Comparison of ENCODE assay signal across 8 mouse cellular contexts in the genomic region with DNA sequence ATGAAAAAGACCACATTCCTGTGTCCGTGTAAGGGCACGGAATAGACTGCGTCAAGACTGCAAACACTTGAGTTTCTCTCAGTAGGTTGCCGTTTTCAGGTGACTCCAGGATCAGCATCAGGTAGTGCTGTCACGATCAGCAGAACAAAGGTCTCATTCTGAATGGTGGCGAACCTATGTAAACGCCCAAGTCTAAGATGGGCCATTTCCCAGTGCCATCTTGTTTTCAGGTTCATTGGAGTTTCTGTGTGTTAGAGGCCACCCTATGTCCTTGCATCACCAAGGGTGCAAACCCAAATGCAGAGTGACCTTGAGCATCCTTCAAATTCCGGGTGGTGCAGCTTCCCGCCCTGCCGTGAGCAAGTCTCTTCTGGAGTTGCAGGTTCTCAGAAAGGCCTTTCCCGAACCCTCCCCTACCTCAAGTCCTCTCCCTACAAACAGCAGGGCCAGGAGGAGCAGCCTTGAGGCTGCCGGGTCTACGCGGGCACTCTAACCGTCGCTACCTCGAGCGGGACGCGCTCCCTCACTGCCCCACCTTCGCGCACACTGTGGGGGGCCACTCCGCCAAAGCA. TPM values are rescaled to one million over a fixed set of nuclear protein-coding genes. Genes with fewer than 3 reads are reported as not detected.
DNase-seq lines count a peak whose midpoint lies in the region; ATAC-seq and TF ChIP-seq lines count a peak whose summit lies in the region.

A gene (plus strand): TSS at position 559 of the 572 bp plus-strand sequence.

- H3K27me3 ChIP-seq in CH12.LX (replicated peaks) = no peaks in the 10 kb centered on the region
- no peaks in the 10 kb centered on the region for H3K27me3 ChIP-seq in embryonic facial prominence, embryonic 14.5 days (replicated peaks; ENCODE audit: control insufficient read depth, insufficient read depth, low read length)
- H3K27me3 ChIP-seq in hindbrain, embryonic 12.5 days = no peaks in the 10 kb centered on the region
- peaks cover 33% of the 10 kb centered on the region for H3K27me3 ChIP-seq in liver, embryonic 14.5 days (ENCODE audit: control insufficient read depth, insufficient read depth, low read length)

- WGBS in embryonic facial prominence, embryonic 14.5 days = 23% methylated on average over 22 of the region's 23 CpGs
- 20% methylated on average over 23 of the region's 23 CpGs for WGBS in hindbrain, embryonic 12.5 days
- WGBS in liver, embryonic 14.5 days (ENCODE audit: insufficient replicate concordance) = 22% methylated on average over 23 of the region's 23 CpGs

- no peak for TF ChIP-seq CTCF in CH12.LX (conservative IDR thresholded peaks at IDR 0.05 in 1 of 2, IDR thresholded peaks at IDR 0.05 in 1 of 2; ENCODE audit: low read depth in 2 of 2, low read length in 2 of 2)
- TF ChIP-seq CTCF in liver, embryonic 14.5 days (IDR thresholded peaks at IDR 0.05; ENCODE audit: low read depth) = no peak

- peak within 1 kb of the TSS; percentile 76 to 99 (median 80) for H3K4me3 ChIP-seq in CH12.LX (replicated peaks in 1 of 3; ENCODE audit: low read depth in 2 of 3, low read length in 2 of 3, poor library complexity in 1 of 3)
- H3K4me3 ChIP-seq in embryonic facial prominence, embryonic 14.5 days (ENCODE audit: low read depth, low read length) = peak within 1 kb of the TSS; percentile 76
- peak within 1 kb of the TSS; percentile 86 for H3K4me3 ChIP-seq in hindbrain, embryonic 12.5 days
- H3K4me3 ChIP-seq in liver, embryonic 14.5 days (ENCODE audit: insufficient read depth in 1 of 2, low read depth in 2 of 2, low read length in 2 of 2) = peak within 1 kb of the TSS; percentile 62 to 65

- no peak for ATAC-seq in embryonic facial prominence, embryonic 14.5 days (ENCODE audit: low read depth)
- no peak; the same call in 1 of the 2 replicates for ATAC-seq in hindbrain, embryonic 12.5 days (ENCODE audit: low FRiP score)
- no peak for ATAC-seq in liver, embryonic 14.5 days (ENCODE audit: insufficient read depth)

- H3K27ac ChIP-seq in CH12.LX (ENCODE audit: insufficient read depth, low read depth) = peak within 1 kb of the TSS; percentile 87
- peak within 1 kb of the TSS; percentile 93 for H3K27ac ChIP-seq in embryonic facial prominence, embryonic 14.5 days (replicated peaks; ENCODE audit: low read depth, low read length)
- peak within 1 kb of the TSS; percentile 97 for H3K27ac ChIP-seq in hindbrain, embryonic 12.5 days
- H3K27ac ChIP-seq in liver, embryonic 14.5 days = no peak within 1 kb of the TSS

- in situ Hi-C loops in CH12.LX (cut with MboI; ENCODE audit: low pct_ligation_motif_present, low pct_unique_long_range_greater_than_20kb, low sequenced_read_pairs) = no loop called here

- H3K4me2 ChIP-seq in CH12.LX (ENCODE audit: insufficient read depth, low read depth, poor library complexity, severe bottlenecking) = peak within 1 kb of the TSS; percentile 41
- peak within 1 kb of the TSS; percentile 69 for H3K4me2 ChIP-seq in embryonic facial prominence, embryonic 14.5 days (ENCODE audit: low read depth, low read length)
- peak within 1 kb of the TSS; percentile 72 for H3K4me2 ChIP-seq in hindbrain, embryonic 12.5 days (replicated peaks)
- peak within 1 kb of the TSS; percentile 67 for H3K4me2 ChIP-seq in liver, embryonic 14.5 days (ENCODE audit: low read depth)

- DNase-seq in gastrocnemius, postnatal 10 days = no peak
- no peak for DNase-seq in gastrocnemius, postnatal 36 days
- DNase-seq in CH12.LX (ENCODE audit: extremely low read depth) = no peak
- DNase-seq in embryonic facial prominence, embryonic 14.5 days (ENCODE audit: low spot score) = no peak
- no peak for DNase-seq in liver, embryonic 14.5 days (ENCODE audit: low read depth in 3 of 3, low spot score in 3 of 3)
- DNase-seq in right cerebral cortex, postnatal 25 days = no peak
- no peak for DNase-seq in right cerebral cortex, postnatal 10 days (ENCODE audit: low spot score in 2 of 2)

- TF ChIP-seq EP300 in CH12.LX (IDR thresholded peaks at IDR 0.05; ENCODE audit: low read length) = no peak
- TF ChIP-seq EP300 in liver, embryonic 14.5 days (IDR thresholded peaks at IDR 0.05; ENCODE audit: low read depth) = no peak

- H3K79me2 ChIP-seq in CH12.LX (replicated peaks; ENCODE audit: control insufficient read depth, extremely low read depth, insufficient read depth, poor library complexity, severe bottlenecking) = peaks cover 34% of the 10 kb centered on the region

- dilution Hi-C loops in CH12.LX (cut with MboI; ENCODE audit: extremely low pct_ligation_motif_present, extremely low pct_unique_long_range_greater_than_20kb, low sequenced_read_pairs) = no loop called here

- no peaks in the 10 kb centered on the region for H3K36me3 ChIP-seq in CH12.LX (replicated peaks in 1 of 2; ENCODE audit: control insufficient read depth in 1 of 2, insufficient read depth in 1 of 2, low read length in 1 of 2)
- no peaks in the 10 kb centered on the region for H3K36me3 ChIP-seq in embryonic facial prominence, embryonic 14.5 days (ENCODE audit: control insufficient read depth, insufficient read depth, low read length)
- no peaks in the 10 kb centered on the region for H3K36me3 ChIP-seq in hindbrain, embryonic 12.5 days
- H3K36me3 ChIP-seq in liver, embryonic 14.5 days (replicated peaks; ENCODE audit: control insufficient read depth, insufficient read depth, low read depth) = no peaks in the 10 kb centered on the region

- no peak for TF ChIP-seq POLR2A in CH12.LX (IDR thresholded peaks at IDR 0.05; ENCODE audit: low read depth, low read length)

- peak within 1 kb of the TSS; percentile 81 for H3K9ac ChIP-seq in CH12.LX (ENCODE audit: insufficient read depth, low read depth)
- peak within 1 kb of the TSS; percentile 81 for H3K9ac ChIP-seq in embryonic facial prominence, embryonic 14.5 days (ENCODE audit: low read depth, low read length)
- peak within 1 kb of the TSS; percentile 92 for H3K9ac ChIP-seq in hindbrain, embryonic 12.5 days
- peak within 1 kb of the TSS; percentile 56 for H3K9ac ChIP-seq in liver, embryonic 14.5 days (replicated peaks)

- no peak for TF ChIP-seq RAD21 in CH12.LX (IDR thresholded peaks at IDR 0.05; ENCODE audit: low read depth, low read length)

- H3K4me1 ChIP-seq in CH12.LX (ENCODE audit: control insufficient read depth in 1 of 2, insufficient read depth in 2 of 2) = peaks cover 6 to 42% of the 10 kb centered on the region in 2 experiments
- peaks cover 8% of the 10 kb centered on the region; the same call in 1 of the 2 replicates for H3K4me1 ChIP-seq in embryonic facial prominence, embryonic 14.5 days (ENCODE audit: control insufficient read depth, insufficient read depth, low read length)
- H3K4me1 ChIP-seq in hindbrain, embryonic 12.5 days = peaks cover 13% of the 10 kb centered on the region
- peaks cover 0 to 6% of the 10 kb centered on the region in 2 experiments; a peak in 2 of 4 replicates for H3K4me1 ChIP-seq in liver, embryonic 14.5 days (replicated peaks; ENCODE audit: control insufficient read depth in 2 of 2, insufficient read depth in 2 of 2, low read length in 1 of 2)

- no peaks in the 10 kb centered on the region for H3K9me3 ChIP-seq in CH12.LX (replicated peaks; ENCODE audit: low read length)
- H3K9me3 ChIP-seq in embryonic facial prominence, embryonic 14.5 days (ENCODE audit: control insufficient read depth, low read length) = no peaks in the 10 kb centered on the region
- no peaks in the 10 kb centered on the region for H3K9me3 ChIP-seq in hindbrain, embryonic 12.5 days (replicated peaks)
- no peaks in the 10 kb centered on the region for H3K9me3 ChIP-seq in liver, embryonic 14.5 days (ENCODE audit: control insufficient read depth, low read length)

- intact Hi-C loops in gastrocnemius, postnatal 36 days (cut with DNase I) = no loop called here

TF ChIP-seq in CH12.LX, 34 proteins besides CTCF, POLR2A, EP300 and RAD21:
- TF ChIP-seq SIN3A (IDR thresholded peaks at IDR 0.05; ENCODE audit: low read length) (peak; percentile 40), NELFE (IDR thresholded peaks at IDR 0.05; ENCODE audit: low read depth, low read length) (no peak), MAX (IDR thresholded peaks at IDR 0.05; ENCODE audit: low read length) (no peak), IRF4 (IDR thresholded peaks at IDR 0.05; ENCODE audit: low read depth, low read length) (no peak)

RNA-seq across cellular contexts. Expression of the gene that starts here (rescaled TPM):
- total RNA-seq in gastrocnemius, postnatal 10 days (2021) = 10 to 100 TPM; 18.5 to 27.8 TPM
- 1 to 10 TPM; 9.2 to 9.9 TPM for total RNA-seq in gastrocnemius, postnatal 36 days (2021)
- total RNA-seq in CH12.LX (2012; rRNA removed) (66.6 and 67.8 TPM in 2 replicates), CH12.LX (2014; rRNA removed) (55.0 and 65.7 TPM in 2 replicates)
- 94.6 and 107 TPM in 2 replicates for polyA plus RNA-seq in CH12.LX (2012; ENCODE audit: insufficient read length, low read depth)
- 25.1 and 25.7 TPM in 2 replicates for polyA plus RNA-seq in embryonic facial prominence, embryonic 14.5 days (2014; fragmentation: Nextera tagmentation; extraction: Ambion mirVana)
- polyA plus RNA-seq in hindbrain, embryonic 12.5 days (2016; fragmentation: Nextera tagmentation; extraction: Ambion mirVana) = 40.9 and 44.5 TPM in 2 replicates
- 0.87 and 1.3 TPM in 2 replicates for polyA plus RNA-seq in liver, embryonic 14.5 days (2012; rRNA removed)
- polyA plus RNA-seq in liver, embryonic 14.5 days (2014; fragmentation: Nextera tagmentation; extraction: Ambion mirVana) = 1.2 and 1.6 TPM in 2 replicates
